Mouse (Mus musculus) ES-Bruce4 (cell line): ENCODE measurements at regions not wholly inside any gene's neighbourhood (a gene's known extent, or its start where the extent isn't known, plus 50 kb on each side); places are given as distances from the start of the nearest gene placed in this dataset.

Source experiments
- CTCF ChIP-seq: IDR thresholded peaks from one replicate; pipeline ENCODE4 v1.8.1; 2011; ENCODE audit warnings: low read depth, low read length
- POLR2A ChIP-seq: IDR thresholded peaks from one replicate; pipeline ENCODE4 v1.8.1; 2011; ENCODE audit warnings: low read length; ENCODE audit not compliant: insufficient read depth

DNA sequence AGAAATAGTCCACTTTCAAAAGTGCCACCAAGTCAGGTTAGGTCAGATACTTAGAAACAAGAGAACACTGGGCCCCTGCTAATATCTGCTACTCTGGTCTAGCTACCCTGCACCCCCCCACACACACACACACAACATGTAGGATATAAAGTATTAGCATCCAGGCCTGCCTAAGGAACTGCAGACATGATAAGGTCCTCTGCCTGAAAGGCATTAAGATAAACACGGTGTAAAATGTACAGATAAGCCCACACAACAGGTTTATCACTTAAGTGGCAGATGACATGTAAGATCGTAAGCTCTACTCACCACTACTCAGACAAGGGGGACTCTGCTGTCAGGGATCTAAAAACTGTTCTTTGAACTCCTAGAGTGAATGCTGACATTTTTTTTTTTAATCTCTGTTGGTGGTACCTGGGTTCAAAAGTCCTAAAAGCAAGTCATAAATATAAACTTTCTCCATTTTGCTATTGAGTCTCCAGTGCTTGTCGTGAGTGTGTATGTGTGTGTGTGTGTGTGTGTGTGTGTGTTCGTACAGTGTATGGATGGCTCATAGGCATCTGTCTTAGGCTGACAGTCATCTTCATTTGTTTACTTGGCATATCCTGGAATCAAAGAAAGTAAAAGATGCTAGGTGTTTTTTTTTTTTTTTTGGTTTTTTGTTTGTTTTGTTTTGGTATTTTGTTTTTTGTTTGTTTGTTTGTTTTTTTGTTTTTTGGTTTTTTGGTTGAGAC, 52.2 kb downstream of the Gm9817 start:
- TF ChIP-seq CTCF, result no peak
- TF ChIP-seq POLR2A, result no peak
